Mouse (Mus musculus): ENCODE measurements around the gene Armt1. TPM values are rescaled to one million over a fixed set of nuclear protein-coding genes. Genes with fewer than 3 reads are reported as not detected.

Armt1 gene
- polyA plus RNA-seq, 1 experiment from 2014 or later: 12.6 TPM

- Histone ChIP-seq H3K9me3 (replicated peaks) (no peaks in the 10 kb centered on the region), H3K9ac (no peak overlapping the region), H3K36me3 (replicated peaks) (no peaks in the 10 kb centered on the region), H3K4me2 (no peak overlapping the region), H3K4me3 (replicated peaks) (no peak overlapping the region), H3K27ac (replicated peaks) (no peak overlapping the region), H3K4me1 (replicated peaks) (peaks cover 5% of the 10 kb centered on the region), H3K27me3 (no peaks in the 10 kb centered on the region)
- ATAC-seq (ENCODE audit: insufficient read depth): no peak
- 34% methylated on average over 9 of the region's 9 CpGs for WGBS (ENCODE audit: insufficient replicate concordance)
Observed at GRCm38 (mm10) chr10:4484986-4485385, 52.7 kb downstream of the Armt1 start.

GRCm38 (mm10) chr10:4489865-4490264 is 57.6 kb downstream of the Armt1 start:
- H3K9me3 ChIP-seq (replicated peaks): no peaks in the 10 kb centered on the region
- 74% methylated on average over 5 of the region's 5 CpGs for WGBS (ENCODE audit: insufficient replicate concordance)

GRCm38 (mm10) chr10:4491281-4491680 is 59.0 kb downstream of the Armt1 start:
- H3K9me3 ChIP-seq (replicated peaks): no peaks in the 10 kb centered on the region
- H3K36me3 ChIP-seq (replicated peaks): no peaks in the 10 kb centered on the region
- H3K9ac ChIP-seq: no peak overlapping the region
- no peak for ATAC-seq (ENCODE audit: insufficient read depth)
- WGBS (ENCODE audit: insufficient replicate concordance): 29% methylated on average over 3 of the region's 3 CpGs
- no peak overlapping the region for H3K27ac ChIP-seq (replicated peaks)
- H3K27me3 ChIP-seq: no peaks in the 10 kb centered on the region
- peaks cover 15% of the 10 kb centered on the region for H3K4me1 ChIP-seq (replicated peaks)
- peak overlapping the region; percentile 29; the same call in 1 of the 2 replicates for H3K4me2 ChIP-seq
- no peak overlapping the region for H3K4me3 ChIP-seq (replicated peaks)

More at GRCm38 (mm10) chr10:4489865-4490264, 57.6 kb downstream of the Armt1 start:
- Histone ChIP-seq H3K4me1 (replicated peaks) (peaks cover 15% of the 10 kb centered on the region), H3K9ac (no peak overlapping the region), H3K4me2 (no peak overlapping the region), H3K27me3 (no peaks in the 10 kb centered on the region), H3K27ac (replicated peaks) (no peak overlapping the region), H3K4me3 (replicated peaks) (no peak overlapping the region), H3K36me3 (replicated peaks) (no peaks in the 10 kb centered on the region)
- no peak for ATAC-seq (ENCODE audit: insufficient read depth)

- 43% methylated on average over 1 of the region's 1 CpGs for WGBS (ENCODE audit: insufficient replicate concordance)
- Histone ChIP-seq H3K4me2 (no peak overlapping the region), H3K4me3 (replicated peaks) (no peak overlapping the region), H3K27me3 (no peaks in the 10 kb centered on the region), H3K9me3 (replicated peaks) (no peaks in the 10 kb centered on the region), H3K4me1 (replicated peaks) (peaks cover 15% of the 10 kb centered on the region), H3K36me3 (replicated peaks) (no peaks in the 10 kb centered on the region), H3K27ac (replicated peaks) (no peak overlapping the region), H3K9ac (no peak overlapping the region)
- ATAC-seq (ENCODE audit: insufficient read depth): no peak
Observed at GRCm38 (mm10) chr10:4492045-4492444, 59.8 kb downstream of the Armt1 start.

- Histone ChIP-seq H3K4me3 (replicated peaks) (no peak overlapping the region), H3K36me3 (replicated peaks) (no peaks in the 10 kb centered on the region), H3K9ac (no peak overlapping the region), H3K4me2 (no peak overlapping the region), H3K27ac (replicated peaks) (no peak overlapping the region), H3K27me3 (no peaks in the 10 kb centered on the region), H3K4me1 (replicated peaks) (peaks cover 15% of the 10 kb centered on the region), H3K9me3 (replicated peaks) (no peaks in the 10 kb centered on the region)
- 42% methylated on average over 4 of the region's 4 CpGs for WGBS (ENCODE audit: insufficient replicate concordance)
- no peak for ATAC-seq (ENCODE audit: insufficient read depth)
Observed at GRCm38 (mm10) chr10:4492909-4493308, 60.6 kb downstream of the Armt1 start.

- ATAC-seq (ENCODE audit: insufficient read depth): no peak
- Histone ChIP-seq H3K27ac (replicated peaks) (no peak overlapping the region), H3K27me3 (no peaks in the 10 kb centered on the region), H3K4me1 (replicated peaks) (no peaks in the 10 kb centered on the region), H3K36me3 (replicated peaks) (no peaks in the 10 kb centered on the region), H3K4me3 (replicated peaks) (no peak overlapping the region), H3K9me3 (replicated peaks) (no peaks in the 10 kb centered on the region), H3K9ac (no peak overlapping the region), H3K4me2 (no peak overlapping the region)
- WGBS (ENCODE audit: insufficient replicate concordance): 71% methylated on average over 8 of the region's 8 CpGs
Observed at GRCm38 (mm10) chr10:4503251-4503650, 71.0 kb downstream of the Armt1 start.

Other genes starting within 250 kb of the Armt1 start
- gene Akap12, start 166.1 kb upstream of the Armt1 start, polyA plus RNA-seq (2015; fragmentation: Nextera tagmentation; extraction: Ambion mirVana): 3.9 and 4.0 TPM in 2 replicates
- 3.8 and 4.0 TPM in 2 replicates for gene Zbtb2, start 44.4 kb upstream of the Armt1 start, polyA plus RNA-seq (2015; fragmentation: Nextera tagmentation; extraction: Ambion mirVana)
- gene Rmnd1, start 79 bp upstream of the Armt1 start, polyA plus RNA-seq (2015; fragmentation: Nextera tagmentation; extraction: Ambion mirVana): 17.2 and 19.0 TPM in 2 replicates
- gene Ccdc170, start 50.0 kb downstream of the Armt1 start, polyA plus RNA-seq (2015; fragmentation: Nextera tagmentation; extraction: Ambion mirVana): not detected in 2 replicates
- gene Esr1, start 179.1 kb downstream of the Armt1 start, polyA plus RNA-seq (2015; fragmentation: Nextera tagmentation; extraction: Ambion mirVana): 0.32 and 0.44 TPM in 2 replicates